Mouse (Mus musculus) ES-Bruce4 (cell line): ENCODE measurements around the gene Mast4. TPM values are rescaled to one million over a fixed set of nuclear protein-coding genes. Genes with fewer than 3 reads are reported as not detected.

Source experiments
- H3K27ac ChIP-seq: 2 replicates; pipeline ENCODE4 v1.5.1; 2012; ENCODE audit warnings: low read length, inconsistent platforms; ENCODE audit not compliant: insufficient read depth
- H3K27me3 ChIP-seq: 2 replicates; pipeline ENCODE4 v1.6.1; 2012; ENCODE audit warnings: mild to moderate bottlenecking, low read length, inconsistent platforms; ENCODE audit not compliant: control insufficient read depth, poor library complexity, insufficient read depth, severe bottlenecking
- H3K36me3 ChIP-seq: 2 replicates; pipeline ENCODE4 v1.6.1; 2012; ENCODE audit warnings: inconsistent platforms, mild to moderate bottlenecking, low read length, moderate library complexity; ENCODE audit not compliant: control insufficient read depth, poor library complexity, insufficient read depth, severe bottlenecking
- H3K4me1 ChIP-seq: one replicate; pipeline ENCODE4 v1.8.1; 2011; ENCODE audit warnings: low read length; ENCODE audit not compliant: control insufficient read depth, insufficient read depth
- H3K4me3 ChIP-seq: 2 replicates; pipeline ENCODE4 v1.5.1; 2011; ENCODE audit warnings: low read depth, mild to moderate bottlenecking, low read length
- H3K9ac ChIP-seq: 2 replicates; pipeline ENCODE4 v1.6.1; 2012; ENCODE audit warnings: low read depth, mild to moderate bottlenecking, inconsistent platforms; ENCODE audit not compliant: poor library complexity, severe bottlenecking
- H3K9me3 ChIP-seq: replicated peaks from 2 replicates; pipeline ENCODE4 v1.6.1; 2012; ENCODE audit warnings: mild to moderate bottlenecking, low read length, inconsistent platforms; ENCODE audit not compliant: control insufficient read depth, poor library complexity, insufficient read depth, severe bottlenecking
- CTCF ChIP-seq: IDR thresholded peaks from one replicate; pipeline ENCODE4 v1.8.1; 2011; ENCODE audit warnings: low read depth, low read length
- EP300 ChIP-seq: IDR thresholded peaks from 2 replicates; pipeline ENCODE4 v1.6.1; 2011; ENCODE audit warnings: low read depth, low read length; ENCODE audit not compliant: insufficient read depth
- POLR2A ChIP-seq: IDR thresholded peaks from one replicate; pipeline ENCODE4 v1.8.1; 2011; ENCODE audit warnings: low read length; ENCODE audit not compliant: insufficient read depth
- polyA plus RNA-seq: library from polyadenylated mRNA; stranded (reverse); fragments of >200 nt; gene quantifications from 2 replicates; pipeline ENCODE4 v1.2.4, GENCODE M21; 2011; ENCODE audit warnings: low read depth; ENCODE audit not compliant: missing spikeins, insufficient read depth, insufficient read length

The Mast4 gene
- polyA plus RNA-seq, 1 experiment, result 25.3 TPM

- H3K27ac ChIP-seq, result no peak within 1 kb of the TSS
- no peak within 1 kb of the TSS for H3K4me3 ChIP-seq
- H3K9me3 ChIP-seq, result no peaks in the 10 kb centered on the region
- no peaks in the 10 kb centered on the region for H3K36me3 ChIP-seq
- TF ChIP-seq EP300 (no peak), POLR2A (no peak), CTCF (no peak)
- no peaks in the 10 kb centered on the region for H3K27me3 ChIP-seq
- H3K9ac ChIP-seq, result no peak within 1 kb of the TSS
- H3K4me1 ChIP-seq, result peaks cover 2% of the 10 kb centered on the region
These were observed 640.9 kb downstream of the Mast4 start, which contains the start of gene Cd180 for GRCm38 (mm10) chr13:102693341-102693801. TSS of gene Cd180 (plus strand) at chr13:102693558.

- no peak overlapping the region for H3K27ac ChIP-seq
- H3K36me3 ChIP-seq, result no peaks in the 10 kb centered on the region
- H3K4me1 ChIP-seq, result peaks cover 2% of the 10 kb centered on the region
- no peaks in the 10 kb centered on the region for H3K9me3 ChIP-seq
- TF ChIP-seq EP300 (no peak), CTCF (no peak), POLR2A (no peak)
- no peaks in the 10 kb centered on the region for H3K27me3 ChIP-seq
- H3K9ac ChIP-seq, result no peak overlapping the region
- H3K4me3 ChIP-seq, result no peak overlapping the region
These were observed 642.7 kb downstream of the Mast4 start for GRCm38 (mm10) chr13:102691408-102692150.

- Histone ChIP-seq H3K4me1 (peaks cover 2% of the 10 kb centered on the region), H3K9ac (no peak overlapping the region), H3K27ac (no peak overlapping the region), H3K9me3 (no peaks in the 10 kb centered on the region), H3K36me3 (no peaks in the 10 kb centered on the region), H3K4me3 (no peak overlapping the region), H3K27me3 (no peaks in the 10 kb centered on the region)
- no peak for TF ChIP-seq POLR2A
- no peak for TF ChIP-seq CTCF
- no peak for TF ChIP-seq EP300
These were observed 644.1 kb downstream of the Mast4 start for GRCm38 (mm10) chr13:102690184-102690583.

GRCm38 (mm10) chr13:102689201-102690090 is 644.9 kb downstream of the Mast4 start:
- no peaks in the 10 kb centered on the region for H3K9me3 ChIP-seq
- H3K4me3 ChIP-seq, result no peak overlapping the region
- no peaks in the 10 kb centered on the region for H3K36me3 ChIP-seq
- no peak overlapping the region for H3K27ac ChIP-seq
- H3K27me3 ChIP-seq, result no peaks in the 10 kb centered on the region
- H3K9ac ChIP-seq, result no peak overlapping the region
- H3K4me1 ChIP-seq, result peaks cover 2% of the 10 kb centered on the region
- TF ChIP-seq EP300, result no peak
- no peak for TF ChIP-seq POLR2A
- no peak for TF ChIP-seq CTCF

- H3K4me1 ChIP-seq, result peaks cover 2% of the 10 kb centered on the region
- no peak overlapping the region for H3K9ac ChIP-seq
- H3K27me3 ChIP-seq, result no peaks in the 10 kb centered on the region
- H3K36me3 ChIP-seq, result no peaks in the 10 kb centered on the region
- H3K9me3 ChIP-seq, result no peaks in the 10 kb centered on the region
- no peak overlapping the region for H3K27ac ChIP-seq
- no peak overlapping the region for H3K4me3 ChIP-seq
- TF ChIP-seq POLR2A (no peak), EP300 (no peak), CTCF (no peak)
These were observed 646.2 kb downstream of the Mast4 start for GRCm38 (mm10) chr13:102688121-102688520.

- Histone ChIP-seq H3K36me3 (no peaks in the 10 kb centered on the region), H3K9ac (no peak overlapping the region), H3K4me3 (no peak overlapping the region), H3K27me3 (no peaks in the 10 kb centered on the region), H3K4me1 (no peaks in the 10 kb centered on the region), H3K9me3 (no peaks in the 10 kb centered on the region), H3K27ac (no peak overlapping the region)
- no peak for TF ChIP-seq POLR2A
- TF ChIP-seq CTCF, result no peak
- no peak for TF ChIP-seq EP300
These were observed 649.4 kb downstream of the Mast4 start for GRCm38 (mm10) chr13:102684890-102685289.
